Mouse (Mus musculus) embryonic facial prominence, embryonic 12.5 days (tissue): ENCODE results near the gene Gm37240. TPM values are rescaled to one million over a fixed set of nuclear protein-coding genes. Genes with fewer than 3 reads are reported as not detected.

ENCODE experiments used
- ATAC-seq: fragments of 200-750 bp; cut with Nextera tagmentation; 2 replicates; pipeline ENCODE4 v1.8.0; 2017; ENCODE audit not compliant: insufficient number of reproducible peaks, insufficient read depth, low FRiP score, low TSS enrichment
- H3K27ac ChIP-seq: fragments of 300-500 bp; sonication (generic); 2 replicates; pipeline ENCODE4 v1.5.1; 2016; ENCODE audit warnings: mild to moderate bottlenecking
- H3K27me3 ChIP-seq: fragments of 300-500 bp; sonication (generic); 2 replicates; pipeline ENCODE4 v1.6.1; 2016; ENCODE audit warnings: mild to moderate bottlenecking, moderate library complexity
- H3K36me3 ChIP-seq: fragments of 300-500 bp; sonication (generic); 2 replicates; pipeline ENCODE4 v1.6.1; 2016; ENCODE audit warnings: mild to moderate bottlenecking
- H3K4me1 ChIP-seq: fragments of 300-500 bp; sonication (generic); 2 replicates; pipeline ENCODE4 v1.6.1; 2016
- H3K4me2 ChIP-seq: fragments of 300-500 bp; sonication (generic); replicated peaks from 2 replicates; pipeline ENCODE4 v1.6.1; 2016; ENCODE audit warnings: mild to moderate bottlenecking, moderate library complexity
- H3K4me3 ChIP-seq: fragments of 300-500 bp; sonication (generic); 2 replicates; pipeline ENCODE4 v1.5.1; 2016; ENCODE audit warnings: mild to moderate bottlenecking
- H3K9ac ChIP-seq: fragments of 300-500 bp; sonication (generic); 2 replicates; pipeline ENCODE4 v1.6.1; 2016; ENCODE audit warnings: mild to moderate bottlenecking, moderate library complexity
- H3K9me3 ChIP-seq: fragments of 300-500 bp; sonication (generic); 2 replicates; pipeline ENCODE4 v1.6.1; 2016; ENCODE audit warnings: mild to moderate bottlenecking, moderate library complexity
- WGBS: fragments of 180-500 bp; shearing (Covaris S2); methylation state at CpG from one replicate; pipeline ENCODE4 v1.1.7; 2016; 5-methylcytosine and 5-hydroxymethylcytosine counted together
- polyA plus RNA-seq: library from polyadenylated mRNA; unstranded; fragments of >200 nt; fragmentation: Nextera tagmentation; extraction: Ambion mirVana; gene quantifications from 2 replicates; pipeline ENCODE4 v1.2.1, GENCODE M21; 2016

Gm37240 gene
- polyA plus RNA-seq, 1 experiment from 2014 or later: 4.0 TPM

DNA sequence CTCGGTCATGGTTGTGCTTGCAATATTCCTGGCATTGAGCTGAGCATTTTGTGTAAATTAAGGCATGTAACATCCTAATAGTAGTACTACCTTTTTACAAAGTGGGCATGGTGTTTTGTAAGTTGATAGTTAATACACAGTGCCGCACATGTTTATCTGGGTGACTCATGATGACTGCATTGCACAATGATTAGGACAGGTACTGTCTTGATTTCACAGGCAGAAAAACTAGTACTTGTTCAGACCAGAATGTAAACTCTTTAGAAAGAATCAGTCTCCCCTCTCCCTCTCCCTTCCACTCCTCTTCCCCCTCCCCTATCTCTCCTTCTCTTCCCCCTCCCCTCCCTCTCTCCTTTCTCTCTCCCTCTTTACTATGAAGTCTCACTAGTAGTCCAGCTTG, 1284.6 kb downstream of the Gm37240 start:
- Histone ChIP-seq H3K4me1 (no peaks in the 10 kb centered on the region), H3K9me3 (no peaks in the 10 kb centered on the region), H3K9ac (no peak overlapping the region), H3K4me3 (no peak overlapping the region), H3K36me3 (no peaks in the 10 kb centered on the region), H3K27ac (no peak overlapping the region), H3K4me2 (no peak overlapping the region), H3K27me3 (no peaks in the 10 kb centered on the region)
- no peak for ATAC-seq
- 85% methylated on average over 2 of the region's 2 CpGs for WGBS

DNA sequence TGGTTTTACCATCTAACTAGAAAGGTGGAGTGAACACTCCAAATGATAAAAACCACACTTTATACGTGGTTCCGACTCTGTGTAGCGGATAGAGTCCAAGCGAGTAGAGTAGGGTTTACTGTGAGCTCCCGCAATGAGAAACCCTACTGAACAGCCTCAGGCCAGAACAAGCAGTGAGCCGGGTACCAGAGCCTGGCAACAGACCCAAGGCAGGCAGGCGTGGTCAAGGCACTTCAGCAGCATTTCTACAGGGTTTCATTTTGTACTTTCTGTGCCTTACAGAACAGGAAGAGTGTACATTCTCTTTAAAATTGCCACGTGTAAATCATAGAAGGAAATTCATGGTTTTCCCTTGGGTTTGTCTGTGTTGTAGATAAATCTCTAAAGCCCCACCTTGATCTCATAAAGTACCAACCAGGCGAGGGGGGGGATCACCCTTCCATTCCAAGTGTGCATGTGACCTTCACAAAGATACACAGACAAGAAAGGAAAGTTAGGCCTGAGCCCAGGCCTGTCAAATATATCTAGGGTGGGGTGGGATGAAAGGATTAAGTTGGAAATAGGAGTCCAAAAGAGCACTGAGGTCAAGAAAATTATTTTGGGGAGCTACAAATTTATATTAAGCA, 1285.3 kb downstream of the Gm37240 start:
- no peak overlapping the region for H3K4me2 ChIP-seq
- no peak overlapping the region for H3K27ac ChIP-seq
- H3K4me1 ChIP-seq: no peaks in the 10 kb centered on the region
- ATAC-seq: no peak
- WGBS: 75% methylated on average over 9 of the region's 9 CpGs
- H3K4me3 ChIP-seq: no peak overlapping the region
- no peaks in the 10 kb centered on the region for H3K36me3 ChIP-seq
- H3K9ac ChIP-seq: no peak overlapping the region
- peaks cover 2% of the 10 kb centered on the region; the same call in 1 of the 2 replicates for H3K27me3 ChIP-seq
- no peaks in the 10 kb centered on the region for H3K9me3 ChIP-seq

DNA sequence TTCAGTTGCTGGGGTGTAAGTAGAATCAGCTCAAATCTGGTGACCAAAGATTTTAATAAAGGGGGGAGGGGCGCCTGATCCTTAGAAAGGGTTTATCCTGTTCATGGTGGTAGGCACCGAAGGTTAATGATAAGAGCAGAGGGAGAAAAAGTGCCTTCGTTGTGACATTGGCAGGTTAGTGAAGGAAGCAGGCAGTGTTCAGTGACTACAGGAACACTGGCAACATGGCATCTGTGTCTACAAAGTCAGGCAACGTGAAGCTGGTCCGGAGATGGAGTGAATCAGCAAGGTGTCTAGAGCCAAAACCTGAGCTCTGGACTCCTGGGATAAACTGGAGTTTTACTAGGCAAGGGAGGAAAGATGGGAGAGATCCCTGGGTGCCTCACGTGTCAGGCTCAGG, 1288.6 kb downstream of the Gm37240 start:
- H3K9ac ChIP-seq: no peak overlapping the region
- ATAC-seq: no peak
- H3K27ac ChIP-seq: no peak overlapping the region
- 0 out of 2 replicates have a peak, but pooled peaks cover 4% of the 10 kb centered on the region for H3K4me1 ChIP-seq
- no peaks in the 10 kb centered on the region for H3K36me3 ChIP-seq
- H3K4me3 ChIP-seq: no peak overlapping the region
- H3K9me3 ChIP-seq: no peaks in the 10 kb centered on the region
- no peak overlapping the region for H3K4me2 ChIP-seq
- H3K27me3 ChIP-seq: peaks cover 2% of the 10 kb centered on the region; the same call in 1 of the 2 replicates
- whole genome bisulfite sequencing: 82% methylated on average over 6 of the region's 6 CpGs

DNA sequence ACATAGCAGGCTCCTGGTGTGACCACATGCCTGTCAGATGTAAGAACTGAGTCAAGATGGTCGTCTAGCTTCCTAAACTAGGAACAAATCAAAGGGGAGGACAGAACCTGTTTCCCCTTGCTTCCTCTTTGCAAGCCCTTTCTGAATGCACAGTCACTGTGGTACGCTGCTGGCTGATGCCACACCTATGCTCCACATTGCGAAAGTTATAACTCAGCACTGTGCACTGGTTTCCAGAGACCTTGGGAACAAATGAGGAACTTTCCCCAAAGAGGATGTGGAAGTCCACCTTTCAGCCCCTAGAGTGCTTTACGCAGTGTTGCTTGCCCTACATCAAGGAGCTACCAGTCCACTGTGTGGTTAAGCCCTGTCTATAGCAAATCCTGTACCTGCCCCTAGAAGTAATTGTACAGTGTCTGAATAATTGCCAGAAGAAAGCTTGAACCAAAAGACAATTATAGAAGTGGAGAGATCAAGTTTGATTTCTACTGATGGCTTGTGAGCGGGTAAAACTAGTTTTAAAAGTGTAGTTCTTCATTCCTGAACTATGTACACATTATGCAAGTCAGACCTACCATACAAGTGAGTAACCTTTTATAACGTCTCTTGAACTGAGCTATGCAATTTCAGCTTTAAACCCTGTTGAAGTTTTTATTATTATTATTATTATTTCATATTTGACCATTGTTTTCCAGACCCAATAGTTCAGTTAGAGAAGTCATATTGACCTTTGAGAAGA, 1289.2 kb downstream of the Gm37240 start:
- no peaks in the 10 kb centered on the region for H3K9me3 ChIP-seq
- ATAC-seq: no peak
- no peak overlapping the region for H3K4me2 ChIP-seq
- no peak overlapping the region for H3K4me3 ChIP-seq
- H3K9ac ChIP-seq: no peak overlapping the region
- H3K36me3 ChIP-seq: no peaks in the 10 kb centered on the region
- no peak overlapping the region for H3K27ac ChIP-seq
- 0 out of 2 replicates have a peak, but pooled peaks cover 4% of the 10 kb centered on the region for H3K4me1 ChIP-seq
- 82% methylated on average over 6 of the region's 6 CpGs for WGBS
- H3K27me3 ChIP-seq: peaks cover 2% of the 10 kb centered on the region; the same call in 1 of the 2 replicates

DNA sequence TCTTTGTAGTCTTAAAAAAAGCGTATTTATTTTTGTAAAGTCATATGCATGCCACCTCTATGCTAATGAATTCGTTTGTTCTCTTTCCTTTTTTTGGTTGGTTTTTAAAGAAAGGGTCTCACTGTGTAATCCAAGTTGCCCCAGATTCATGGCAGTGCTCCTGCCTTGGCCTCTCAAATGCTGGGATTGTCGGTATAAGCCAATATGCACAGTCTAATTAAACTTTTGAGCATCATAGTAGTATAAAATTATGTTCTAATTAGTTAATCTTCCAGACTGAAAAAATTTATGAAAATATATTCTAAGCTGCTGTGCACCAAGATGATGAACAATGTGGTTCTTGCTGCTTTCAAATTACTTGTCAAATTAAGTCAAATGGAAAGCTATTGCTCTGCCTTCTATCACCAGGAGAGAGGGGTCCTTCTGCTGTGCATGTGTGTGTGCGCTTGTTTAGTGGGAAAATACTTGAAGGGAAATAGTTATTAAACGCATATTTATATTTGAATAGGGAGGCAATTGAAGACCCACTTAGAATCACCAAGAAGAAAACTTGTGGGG, 1291.6 kb downstream of the Gm37240 start:
- Histone ChIP-seq H3K9ac (no peak overlapping the region), H3K9me3 (no peaks in the 10 kb centered on the region), H3K4me2 (peak overlapping the region; percentile 43), H3K4me3 (no peak overlapping the region; the same call in 1 of the 2 replicates), H3K27me3 (peaks cover 2% of the 10 kb centered on the region), H3K27ac (no peak overlapping the region), H3K4me1 (0 out of 2 replicates have a peak, but pooled peaks cover 4% of the 10 kb centered on the region), H3K36me3 (no peaks in the 10 kb centered on the region)
- WGBS: 40% methylated on average over 5 of the region's 5 CpGs
- no peak for ATAC-seq

DNA sequence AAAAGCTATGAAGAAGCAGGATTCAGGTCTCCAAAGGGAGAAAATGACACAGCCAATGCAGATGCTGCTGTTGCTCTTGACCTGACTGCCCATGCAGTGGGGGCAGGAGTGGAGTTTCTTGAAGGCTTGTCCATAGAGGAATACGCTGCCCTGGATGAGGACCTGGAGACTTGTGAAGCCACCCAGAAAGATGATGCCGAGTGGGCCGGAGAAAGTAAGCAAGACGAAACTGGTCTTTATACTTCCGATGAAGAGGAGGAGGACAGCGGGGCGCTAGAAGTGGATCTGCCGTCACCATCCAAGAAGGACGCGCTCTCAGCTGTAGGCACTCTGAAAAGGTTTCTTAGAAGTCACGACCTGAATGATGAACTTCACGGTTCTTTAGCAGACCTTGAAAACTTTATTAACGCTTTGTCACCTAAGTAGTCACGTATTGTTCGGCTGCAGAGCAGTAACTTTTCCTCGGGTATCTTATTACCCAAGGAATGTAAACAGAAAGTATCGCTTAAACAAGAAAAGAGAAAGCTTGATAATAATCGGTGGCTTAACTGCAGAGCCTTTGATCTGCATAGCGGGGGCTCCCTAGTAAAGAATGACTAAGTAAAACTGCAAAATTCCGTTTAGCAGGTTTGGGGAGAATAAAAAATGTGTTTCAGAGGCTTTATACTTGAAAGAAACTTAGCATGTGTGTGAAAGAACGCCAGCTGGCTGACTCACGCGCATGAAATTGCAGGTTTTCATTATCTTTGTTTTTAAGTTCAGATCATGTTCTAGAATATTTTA, 1292.2 kb downstream of the Gm37240 start:
- WGBS: 16% methylated on average over 23 of the region's 23 CpGs
- H3K27me3 ChIP-seq: peaks cover 2% of the 10 kb centered on the region
- H3K27ac ChIP-seq: no peak overlapping the region

DNA sequence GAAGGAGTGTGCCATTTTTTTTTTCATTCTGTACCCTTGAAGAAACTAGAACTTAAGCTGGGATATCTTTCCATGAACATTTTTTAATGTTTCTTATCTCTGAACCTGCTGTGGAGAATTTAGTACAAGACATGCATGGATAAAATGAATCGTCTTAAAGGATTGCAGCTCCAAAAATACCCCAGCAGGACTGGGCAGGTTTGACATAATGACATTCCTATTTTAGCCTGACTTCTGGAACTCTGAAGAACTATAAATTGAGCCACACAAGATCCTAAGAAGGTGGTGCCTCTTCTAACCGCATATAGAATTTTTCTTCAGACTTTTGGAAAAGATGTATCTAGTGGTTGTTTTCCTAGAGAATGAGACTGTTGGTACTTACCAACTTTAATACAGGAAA, 1294.0 kb downstream of the Gm37240 start, which contains the start of gene Tigd4:
Gene Tigd4, plus strand, starts transcription at position 301 of the 400 bp plus-strand sequence.
- no peak within 1 kb of the TSS for H3K9ac ChIP-seq
- H3K27me3 ChIP-seq: peaks cover 2% of the 10 kb centered on the region
- no peaks in the 10 kb centered on the region for H3K9me3 ChIP-seq
- WGBS: 87% methylated on average over 2 of the region's 2 CpGs
- H3K4me3 ChIP-seq: no peak within 1 kb of the TSS
- no peaks in the 10 kb centered on the region for H3K36me3 ChIP-seq
- no peak within 1 kb of the TSS for H3K4me2 ChIP-seq
- 0 out of 2 replicates have a peak, but pooled peaks cover 4% of the 10 kb centered on the region for H3K4me1 ChIP-seq
- H3K27ac ChIP-seq: no peak within 1 kb of the TSS
- no peak for ATAC-seq

More for the DNA sequence above, 1292.2 kb downstream of the Gm37240 start:
- H3K9me3 ChIP-seq: no peaks in the 10 kb centered on the region
- ATAC-seq: no peak
- 0 out of 2 replicates have a peak, but pooled peaks cover 4% of the 10 kb centered on the region for H3K4me1 ChIP-seq
- no peak overlapping the region for H3K9ac ChIP-seq
- H3K4me2 ChIP-seq: peak overlapping the region; percentile 43
- no peaks in the 10 kb centered on the region for H3K36me3 ChIP-seq
- H3K4me3 ChIP-seq: peak overlapping the region; percentile 6

DNA sequence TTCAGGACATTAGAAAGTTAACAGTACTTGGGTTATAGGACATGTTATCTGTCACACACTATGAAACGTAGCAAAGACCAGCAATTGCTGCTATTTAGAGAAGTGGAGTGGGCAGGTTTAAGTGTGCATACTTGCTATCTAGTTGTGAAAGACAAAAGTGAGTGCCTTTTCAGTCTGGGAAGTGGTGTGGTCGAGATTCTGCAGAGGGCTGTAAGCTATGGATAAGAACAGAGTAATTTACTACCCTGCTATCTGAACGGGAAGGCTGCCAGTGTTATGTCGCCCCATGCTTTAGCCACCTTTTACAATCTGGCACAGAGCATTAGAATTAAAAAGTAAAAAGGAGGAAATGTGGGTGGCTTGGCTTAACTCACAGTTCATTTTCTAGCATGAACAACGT, 1300.6 kb downstream of the Gm37240 start:
- Histone ChIP-seq H3K27ac (no peak overlapping the region), H3K36me3 (no peaks in the 10 kb centered on the region), H3K27me3 (no peaks in the 10 kb centered on the region; the same call in 1 of the 2 replicates), H3K4me2 (no peak overlapping the region), H3K4me1 (peaks cover 7% of the 10 kb centered on the region; the same call in 1 of the 2 replicates), H3K9ac (no peak overlapping the region), H3K9me3 (no peaks in the 10 kb centered on the region), H3K4me3 (no peak overlapping the region)
- WGBS: 60% methylated on average over 5 of the region's 5 CpGs
- ATAC-seq: no peak

DNA sequence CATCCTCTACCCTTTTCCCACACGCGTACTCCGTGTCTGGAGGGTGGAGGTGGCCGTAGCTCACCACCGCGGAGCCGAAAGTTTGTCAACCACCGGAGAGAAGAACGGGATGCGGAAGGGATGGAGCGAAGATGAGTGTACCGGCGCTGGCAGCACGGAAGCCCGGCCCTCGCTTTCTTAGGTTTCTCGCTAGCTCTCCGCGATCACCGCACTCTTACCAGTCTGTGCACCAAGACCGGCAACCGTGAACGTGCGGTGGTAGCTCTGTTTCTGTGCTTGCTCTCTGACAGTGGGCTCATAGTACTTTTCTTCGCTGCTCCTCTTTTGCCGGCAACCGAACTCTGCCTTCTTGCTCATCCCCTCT, 1304.4 kb downstream of the Gm37240 start:
- H3K4me1 ChIP-seq: peaks cover 20% of the 10 kb centered on the region
- H3K9ac ChIP-seq: peak overlapping the region; percentile 87
- no peaks in the 10 kb centered on the region for H3K9me3 ChIP-seq
- H3K36me3 ChIP-seq: no peaks in the 10 kb centered on the region
- H3K27ac ChIP-seq: peak overlapping the region; percentile 84
- ATAC-seq: peak; percentile 55; the same call in 1 of the 2 replicates
- H3K4me3 ChIP-seq: peak overlapping the region; percentile 75
- H3K27me3 ChIP-seq: no peaks in the 10 kb centered on the region
- under 1% methylated on average over 27 of the region's 27 CpGs for WGBS
- peak overlapping the region; percentile 87 for H3K4me2 ChIP-seq

DNA sequence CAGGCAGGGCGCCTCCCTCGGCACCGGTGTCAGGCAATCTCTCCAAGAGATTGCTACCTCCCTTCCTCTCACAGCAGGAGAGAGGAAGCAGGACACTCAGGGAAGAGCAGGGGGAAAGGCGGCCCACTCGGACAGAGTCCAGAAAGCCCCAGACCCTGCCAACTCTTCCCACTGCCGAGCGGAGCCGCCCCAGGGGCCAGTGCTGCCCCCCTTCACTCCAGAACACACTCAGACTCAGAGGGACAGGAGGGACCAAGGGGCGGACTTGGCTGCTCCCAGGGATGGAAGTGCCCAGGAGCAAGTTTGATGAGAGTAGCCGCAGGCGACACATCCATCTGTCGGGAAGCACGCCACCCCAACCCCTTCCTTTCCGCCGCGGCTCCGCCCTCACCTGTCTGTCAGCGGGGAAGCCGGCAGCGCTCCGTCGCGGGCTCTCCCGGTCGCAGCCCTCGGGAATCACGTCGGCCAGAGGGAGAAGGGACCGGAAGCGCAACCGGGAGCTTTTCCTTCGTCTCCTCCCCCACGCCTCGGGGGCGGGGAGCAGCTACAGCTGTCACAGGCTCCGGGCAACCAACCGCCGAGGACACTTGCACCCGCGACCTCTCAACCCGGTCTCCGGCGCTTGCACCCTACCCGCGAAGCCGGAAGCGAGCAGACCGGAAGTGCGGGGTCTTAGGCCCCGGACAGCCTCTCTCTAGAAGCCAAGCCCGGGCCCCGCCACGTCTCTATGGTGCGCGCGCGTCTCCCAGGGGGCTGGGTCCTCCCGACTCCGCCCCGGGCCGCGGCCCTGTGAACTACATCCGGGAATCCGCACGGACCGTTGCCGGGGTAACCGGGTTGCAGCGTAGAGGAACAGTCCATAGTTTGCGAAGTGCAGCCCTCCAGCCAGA, 1305.0 kb downstream of the Gm37240 start, which contains the start of gene Arfip1:
Gene Arfip1, minus strand, starts transcription at position 603 of the 890 bp plus-strand sequence.
- H3K4me2 ChIP-seq: peak within 1 kb of the TSS; percentile 87
- peak within 1 kb of the TSS; percentile 84 for H3K27ac ChIP-seq
- ATAC-seq: peak; percentile 99
- peak within 1 kb of the TSS; percentile 87 for H3K9ac ChIP-seq
- H3K36me3 ChIP-seq: no peaks in the 10 kb centered on the region
- H3K4me3 ChIP-seq: peak within 1 kb of the TSS; percentile 75
- peaks cover 20% of the 10 kb centered on the region for H3K4me1 ChIP-seq
- H3K9me3 ChIP-seq: no peaks in the 10 kb centered on the region
- no peaks in the 10 kb centered on the region for H3K27me3 ChIP-seq
- WGBS: under 1% methylated on average over 60 of the region's 70 CpGs
